Mouse (Mus musculus) heart, adult 8-10 months (tissue): Measurements from ENCODE around the gene Stk32c. TPM values are rescaled to one million over a fixed set of nuclear protein-coding genes. Genes with fewer than 3 reads are reported as not detected.

ENCODE experiments used
- DNase-seq: peaks from one replicate; pipeline ENCODE4 v3.0.0; 2022; ENCODE audit warnings: low spot score
- total RNA-seq, 4 experiments: library from RNA; stranded (reverse); gene quantifications; 2 replicates each; pipeline ENCODE4 v1.2.4; 2022

Gene Stk32c
- total RNA-seq, 4 experiments from 2014 or later, result 0.41 to 0.92 (median 0.43) TPM

- no peak for DNase-seq
These were observed 16.7 kb upstream of the Stk32c start for GRCm38 (mm10) chr7:139229837-139230236.

- peak; percentile 55 for DNase-seq
These were observed 15.5 kb upstream of the Stk32c start for GRCm38 (mm10) chr7:139228447-139229171.

GRCm38 (mm10) chr7:139226416-139226815 is 13.3 kb upstream of the Stk32c start:
- DNase-seq, result no peak

- no peak for DNase-seq
These were observed 11.6 kb upstream of the Stk32c start for GRCm38 (mm10) chr7:139224725-139225124.

GRCm38 (mm10) chr7:139224070-139224469 is 11.0 kb upstream of the Stk32c start:
- DNase-seq, result no peak

GRCm38 (mm10) chr7:139222341-139222740 is 9.2 kb upstream of the Stk32c start:
- DNase-seq, result no peak

- DNase-seq, result no peak
These were observed 8.7 kb upstream of the Stk32c start for GRCm38 (mm10) chr7:139221856-139222255.

GRCm38 (mm10) chr7:139221072-139221471 is 8.0 kb upstream of the Stk32c start:
- DNase-seq, result no peak

- peak; percentile 57 for DNase-seq
These were observed 7.2 kb upstream of the Stk32c start for GRCm38 (mm10) chr7:139220303-139220702.

GRCm38 (mm10) chr7:139219486-139219885 is 6.4 kb upstream of the Stk32c start:
- no peak for DNase-seq

GRCm38 (mm10) chr7:139218641-139219415 is 5.7 kb upstream of the Stk32c start:
- no peak for DNase-seq

GRCm38 (mm10) chr7:139217046-139217445 is 3.9 kb upstream of the Stk32c start:
- no peak for DNase-seq

GRCm38 (mm10) chr7:139216464-139216863 is 3.4 kb upstream of the Stk32c start:
- DNase-seq, result no peak

- no peak for DNase-seq
These were observed 2.8 kb upstream of the Stk32c start for GRCm38 (mm10) chr7:139215946-139216345.

GRCm38 (mm10) chr7:139215516-139215915 is 2.4 kb upstream of the Stk32c start:
- no peak for DNase-seq

- no peak for DNase-seq
These were observed 1.7 kb upstream of the Stk32c start for GRCm38 (mm10) chr7:139214596-139215340.

- no peak for DNase-seq
These were observed 1.1 kb upstream of the Stk32c start for GRCm38 (mm10) chr7:139214160-139214559.

- DNase-seq, result no peak
These were observed 644 bp upstream of the Stk32c start for GRCm38 (mm10) chr7:139213751-139214150.

- no peak for DNase-seq
These were observed 1.3 kb downstream of the Stk32c start for GRCm38 (mm10) chr7:139211761-139212160.

- no peak for DNase-seq
These were observed 4.4 kb downstream of the Stk32c start for GRCm38 (mm10) chr7:139208773-139209095.

GRCm38 (mm10) chr7:139208023-139208772 is 4.9 kb downstream of the Stk32c start:
- peak; percentile 27 for DNase-seq

- DNase-seq, result no peak
These were observed 11.9 kb downstream of the Stk32c start for GRCm38 (mm10) chr7:139201209-139201608.
